Mouse (Mus musculus) spleen, postnatal 14 days (tissue): ENCODE results near the gene Susd6.
"Not testable (repeated sequence)": the region's sequence is repeated elsewhere in the genome, so short reads cannot be mapped to it uniquely, and the experiment has no call there.

Experiments used
- DNase-seq, 2 experiments: peaks; one replicate each; pipeline ENCODE4 v3.0.0; 2021 to 2022; ENCODE audit warnings: low spot score in 2 of 2

Gene Susd6

DNA sequence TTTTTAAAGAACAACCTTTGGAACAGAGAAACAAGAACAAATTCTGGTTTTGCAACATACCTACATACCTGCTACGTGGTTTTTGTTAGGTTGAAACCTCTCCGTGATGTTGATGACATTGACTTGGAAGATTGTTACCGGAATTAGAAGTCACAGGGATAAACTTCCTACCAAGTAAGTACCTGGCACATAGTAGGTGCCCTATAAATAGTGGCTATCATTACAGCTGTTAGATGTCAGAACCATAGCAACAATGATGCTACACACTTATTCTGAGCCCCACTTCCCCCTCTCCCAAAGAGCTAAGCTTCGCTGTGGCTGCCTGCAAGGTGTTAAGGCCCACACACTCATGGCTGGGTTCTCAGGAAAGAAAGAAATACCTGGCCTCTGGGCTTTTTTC lies 4.7 kb upstream of the Susd6 start:
- DNase-seq = no peak

DNA sequence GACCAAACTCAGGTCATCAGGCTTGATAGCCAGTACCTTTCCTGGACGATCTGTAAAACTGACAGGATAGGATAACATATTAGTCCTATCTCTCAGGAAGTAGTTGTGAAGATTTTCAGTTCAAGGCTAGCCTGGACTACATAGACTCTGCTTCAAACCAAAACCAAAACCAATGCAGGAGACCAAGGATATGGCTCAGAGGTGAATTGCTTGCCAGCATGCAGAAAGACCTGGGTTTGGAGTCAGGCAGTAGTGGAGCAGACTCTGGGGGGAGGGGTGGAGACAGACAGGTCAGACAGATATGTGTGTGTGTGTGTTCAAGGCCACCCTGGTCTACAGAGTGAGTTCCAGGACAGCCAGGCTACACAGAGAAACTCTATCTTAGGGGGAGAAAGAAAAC lies 3.7 kb upstream of the Susd6 start:
- DNase-seq = no peak

DNA sequence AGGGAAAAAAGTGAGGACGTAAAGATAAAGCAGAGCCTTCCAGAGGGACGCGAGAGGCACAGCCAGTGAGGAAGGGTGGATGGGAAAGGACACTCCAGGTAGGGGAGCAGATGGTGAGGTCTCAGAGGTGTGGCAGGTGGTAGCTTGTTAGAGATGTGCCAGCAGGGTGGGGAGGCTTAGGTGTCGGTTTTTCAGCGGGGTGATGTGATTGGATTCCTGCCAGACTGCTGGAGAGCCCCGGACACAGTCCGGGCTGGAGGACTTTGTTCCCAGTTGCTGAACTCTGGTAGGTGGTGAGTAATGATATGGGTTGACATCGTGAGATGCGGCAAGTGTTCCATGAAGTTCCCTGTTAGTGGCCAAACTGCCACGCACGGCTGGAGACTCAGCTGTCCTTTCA lies 2.7 kb upstream of the Susd6 start:
- DNase-seq = no peak

GRCm38 (mm10) chr12:80788188-80788587 lies 2.1 kb upstream of the Susd6 start:
- DNase-seq = no peak

GRCm38 (mm10) chr12:80789276-80789675 lies 1.0 kb upstream of the Susd6 start:
- DNase-seq = not testable (repeated sequence)

DNA sequence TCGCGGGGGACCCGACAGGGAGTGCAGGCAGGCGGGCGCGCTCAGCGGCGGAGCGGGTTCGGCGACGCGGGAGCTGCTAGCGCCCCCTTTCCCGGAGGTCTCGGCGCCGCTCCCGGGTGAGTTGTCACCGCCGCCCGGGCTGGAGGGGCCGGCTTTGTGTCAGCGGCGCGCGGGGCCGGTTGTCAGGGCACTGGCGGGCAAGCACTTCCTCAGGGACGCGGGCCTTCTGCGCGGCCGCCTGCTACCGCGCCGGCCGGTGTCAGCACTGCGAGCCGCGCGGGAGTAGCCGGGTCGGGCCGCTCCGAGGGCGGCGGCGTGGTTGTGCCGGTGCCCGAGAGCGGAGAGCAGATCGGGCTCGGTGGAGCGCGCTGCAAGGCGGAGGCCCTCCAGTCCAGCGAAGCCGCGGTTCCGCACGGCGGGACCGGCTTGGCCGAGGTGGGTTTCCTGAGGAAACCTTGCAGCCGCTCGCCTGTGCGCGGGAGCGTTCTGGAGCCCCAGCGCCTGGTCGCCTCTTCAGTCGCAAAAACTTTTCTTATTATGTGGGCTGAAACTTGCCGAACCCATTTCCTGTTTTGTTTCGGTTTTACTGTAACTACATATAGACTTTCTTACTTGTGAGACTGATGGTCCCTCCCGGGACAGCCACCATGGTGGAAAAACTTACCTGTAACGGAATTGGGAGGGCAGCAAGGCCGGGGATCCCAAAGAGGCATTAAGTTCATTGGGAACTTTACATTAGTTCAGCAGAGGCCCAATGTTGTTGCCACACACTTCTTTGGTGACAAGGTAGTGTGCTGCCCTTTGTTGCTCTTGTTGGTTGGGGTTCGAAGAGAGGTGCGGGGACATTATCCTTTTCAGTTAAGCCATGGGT lies 625 bp downstream of the Susd6 start:
- DNase-seq = peak; percentile 40 to 44

GRCm38 (mm10) chr12:80791571-80792444 lies 1.5 kb downstream of the Susd6 start:
- no peak for DNase-seq

DNA sequence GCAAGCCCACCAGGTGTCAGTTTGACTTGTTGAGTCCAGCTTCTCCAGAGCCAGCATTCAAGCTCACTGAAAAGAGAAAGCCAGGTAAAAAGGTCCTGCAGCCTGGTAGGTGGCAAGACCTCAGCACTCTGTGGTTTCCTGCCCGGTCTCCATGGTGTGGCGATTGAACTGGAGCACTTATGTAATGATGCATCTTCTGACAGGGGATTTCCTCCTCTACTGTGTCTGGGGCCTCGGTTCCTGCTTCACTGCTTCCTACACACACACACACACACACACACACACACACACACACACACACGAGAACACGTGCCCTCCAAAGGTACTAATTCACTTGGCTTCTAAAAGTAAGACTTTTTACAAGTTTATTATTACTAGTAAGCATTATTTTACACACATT lies 2.6 kb downstream of the Susd6 start:
- DNase-seq = peak; percentile 47 to 51

DNA sequence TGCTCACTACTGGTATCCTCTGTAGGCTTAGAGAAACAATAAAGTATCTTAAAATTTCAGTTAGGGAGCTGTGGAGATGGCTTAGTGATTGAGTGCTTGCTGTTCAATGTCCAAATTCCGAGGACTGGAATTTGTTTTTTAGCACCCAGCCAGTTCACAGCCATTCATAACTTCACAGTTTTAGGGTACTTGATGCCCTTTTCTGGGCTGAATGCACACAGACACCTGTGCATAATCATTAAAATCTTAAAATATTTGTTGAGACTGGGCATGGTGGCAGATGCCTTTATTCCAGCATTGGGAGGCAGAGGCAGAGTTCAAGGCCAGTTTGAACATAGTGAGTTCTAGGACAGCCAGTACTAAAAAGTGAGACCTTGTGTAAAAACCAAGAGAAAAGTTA lies 3.2 kb downstream of the Susd6 start:
- DNase-seq = no peak

- DNase-seq = no peak
Observed at GRCm38 (mm10) chr12:80794522-80794921, 4.2 kb downstream of the Susd6 start.

DNA sequence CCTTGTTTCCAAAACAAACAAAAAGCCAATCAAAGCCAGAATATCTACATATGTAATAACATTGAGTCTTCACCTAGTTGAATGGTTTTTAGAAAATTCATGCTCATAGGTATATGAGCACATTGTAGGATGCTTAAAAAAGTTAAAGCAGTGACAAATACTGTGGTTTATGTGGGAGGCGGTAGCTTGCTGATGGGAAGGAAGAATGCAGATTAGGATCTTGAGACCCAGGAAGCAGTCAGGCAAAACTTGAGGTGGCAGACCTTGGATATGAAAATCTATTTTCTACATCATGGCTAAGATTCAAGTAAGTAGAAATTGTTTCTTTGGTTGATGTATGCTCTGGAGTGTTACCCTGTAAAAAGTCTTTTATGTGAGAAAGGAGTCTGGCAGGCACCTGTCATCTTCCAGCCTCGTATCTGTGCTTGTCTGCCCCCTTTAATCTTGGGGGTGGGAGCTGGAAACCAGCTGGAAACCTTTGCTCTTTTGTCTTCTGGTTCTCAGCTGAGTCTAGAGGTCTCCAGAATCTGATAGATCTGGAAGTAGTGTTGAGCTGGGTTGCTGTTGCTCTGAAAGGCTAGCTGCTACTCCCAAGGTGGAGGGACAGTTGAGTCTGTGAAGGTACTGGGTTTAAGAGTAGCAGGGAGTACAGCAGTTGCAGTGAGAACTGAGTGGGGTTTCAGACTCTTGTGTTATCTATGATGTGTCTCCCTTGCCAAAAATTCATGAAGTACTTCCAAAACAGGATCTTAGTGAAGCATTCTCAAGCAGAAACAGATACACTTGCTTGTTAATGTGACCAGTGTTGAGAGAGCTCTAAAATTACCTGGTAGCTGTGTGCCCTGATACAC lies 4.8 kb downstream of the Susd6 start:
- no peak for DNase-seq

- DNase-seq = no peak
Observed at GRCm38 (mm10) chr12:80798271-80798670, 8.0 kb downstream of the Susd6 start.

DNA sequence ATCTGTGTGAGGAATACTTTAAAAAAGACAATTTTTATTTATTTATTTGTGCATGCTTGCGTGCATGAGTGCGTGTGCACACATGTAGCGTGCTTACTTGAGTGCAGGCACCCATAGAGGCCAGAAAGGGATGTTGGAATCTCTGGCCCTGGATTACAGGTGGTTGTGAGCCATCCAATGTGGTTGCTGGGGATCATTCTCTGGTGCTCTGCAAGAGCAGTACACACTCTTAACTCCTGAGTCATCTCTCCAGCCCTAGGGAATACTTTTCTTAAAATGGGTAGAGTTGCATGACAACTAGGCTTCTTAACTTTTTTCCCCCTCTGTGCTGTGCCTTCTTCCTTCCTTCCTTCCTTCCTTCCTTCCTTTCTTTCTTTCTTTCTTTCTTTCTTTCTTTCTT lies 9.8 kb downstream of the Susd6 start:
- no peak for DNase-seq

DNA sequence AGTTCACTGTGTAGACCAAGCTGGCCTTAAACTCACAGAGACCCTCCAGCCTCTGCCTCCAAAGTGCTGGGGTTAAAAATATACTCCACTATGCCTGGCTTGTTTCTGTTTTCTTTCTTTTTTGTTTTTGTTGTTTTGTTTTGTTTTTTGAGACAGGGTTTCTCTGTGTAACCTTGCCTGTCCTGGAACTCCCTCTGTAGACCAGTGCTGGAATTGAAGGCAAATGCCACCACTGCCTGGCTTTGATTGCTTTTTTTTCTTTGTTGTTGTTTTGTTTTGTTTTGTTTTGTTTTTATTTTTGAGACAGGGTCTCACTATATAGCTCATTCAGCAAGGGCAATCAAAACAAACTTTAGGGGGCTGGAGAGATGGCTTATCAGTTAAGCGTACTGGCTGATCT lies 11.1 kb downstream of the Susd6 start:
- DNase-seq = no peak

- DNase-seq = no peak
Observed at GRCm38 (mm10) chr12:80803924-80804323, 13.6 kb downstream of the Susd6 start.

GRCm38 (mm10) chr12:80804861-80805428 lies 14.6 kb downstream of the Susd6 start:
- DNase-seq = no peak

GRCm38 (mm10) chr12:80807451-80808085 lies 17.3 kb downstream of the Susd6 start:
- no peak for DNase-seq

GRCm38 (mm10) chr12:80810005-80810404 lies 19.7 kb downstream of the Susd6 start:
- DNase-seq = no peak

DNA sequence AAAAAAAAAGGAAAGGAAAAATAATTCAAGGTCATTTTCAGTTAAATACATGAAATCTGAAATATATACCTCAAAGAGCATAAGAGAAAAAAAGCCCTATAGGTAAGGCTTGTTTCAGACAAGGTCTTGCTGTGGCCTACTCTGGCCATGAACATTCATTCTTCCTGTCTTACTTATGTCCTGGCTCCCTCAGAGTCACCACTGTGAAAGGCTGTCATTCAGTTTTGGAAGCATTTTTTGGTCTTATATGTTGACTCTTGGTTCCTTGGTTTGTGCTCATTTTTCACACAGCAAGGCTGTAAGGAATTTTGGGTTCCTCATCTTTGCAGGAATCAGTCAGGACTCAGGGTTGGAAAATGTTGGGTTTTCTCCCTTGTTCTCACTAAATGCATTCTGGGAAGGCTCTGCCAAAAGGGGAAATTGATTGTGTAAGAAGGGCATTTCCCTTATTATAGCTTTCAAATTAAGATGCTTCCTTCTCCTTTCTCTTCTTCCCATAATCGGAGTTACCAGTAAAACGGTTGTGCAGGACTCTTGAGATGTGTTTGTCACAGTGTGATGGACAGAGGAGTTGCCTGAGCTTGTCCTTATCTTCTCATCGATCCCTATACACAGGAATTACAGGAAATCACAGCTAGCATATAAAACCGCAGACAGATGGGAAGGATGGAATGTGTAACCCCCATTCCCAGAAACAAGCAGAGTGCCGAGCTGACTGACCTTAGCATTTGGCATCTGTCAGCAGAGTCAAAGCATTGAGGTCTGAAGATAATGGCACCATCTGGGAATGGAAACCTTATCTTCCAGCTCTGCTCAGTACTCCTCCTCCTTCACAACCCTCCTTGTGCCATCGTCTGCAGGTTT lies 21.6 kb downstream of the Susd6 start:
- no peak for DNase-seq

DNA sequence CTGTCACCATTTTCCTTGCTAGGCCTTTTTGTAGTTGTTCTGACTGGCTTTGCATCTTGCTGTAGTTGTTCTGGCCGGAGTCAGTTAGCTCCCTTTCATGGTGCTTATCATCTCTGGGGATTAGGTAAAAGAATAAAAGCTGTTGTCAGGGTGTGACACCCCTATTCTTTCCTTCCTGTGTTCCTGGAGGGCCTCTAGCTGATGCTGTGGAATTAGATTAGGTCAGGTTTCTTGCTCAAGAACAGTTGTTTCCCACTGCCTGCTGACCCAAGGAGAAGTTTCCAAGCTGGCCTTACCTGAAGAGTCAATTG lies 22.2 kb downstream of the Susd6 start:
- DNase-seq = no peak
